Mouse (Mus musculus): ENCODE results near the gene Tmem141.

DNA sequence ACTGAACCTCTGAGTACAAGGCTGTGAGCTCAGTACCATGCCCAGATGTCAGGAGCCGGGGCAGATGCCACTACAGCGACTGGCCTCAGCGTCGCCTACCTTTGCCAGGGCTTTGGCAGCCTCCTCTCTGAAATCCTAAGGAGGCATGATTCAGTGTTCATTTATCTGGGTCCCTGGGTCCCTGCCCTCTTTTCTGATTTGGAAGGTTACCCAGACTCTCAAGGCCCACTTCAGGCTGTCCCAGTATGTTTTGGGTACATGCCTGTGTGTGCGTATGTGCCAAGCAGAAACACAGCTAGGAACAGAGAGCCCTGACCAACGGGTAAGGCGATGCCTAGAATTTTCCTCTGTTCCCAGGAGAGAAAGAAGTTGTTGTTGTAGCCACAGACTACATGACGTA, 38.5 kb upstream of the Tmem141 start:
- no peak for TF ChIP-seq RAD21 (IDR thresholded peaks at IDR 0.05; ENCODE audit: low read depth, low read length)
- TF ChIP-seq POLR2A (IDR thresholded peaks at IDR 0.05; ENCODE audit: low read depth, low read length): no peak
